Mouse (Mus musculus) cortical plate, adult 2 months (tissue): ENCODE data around the gene Nacc2. TPM values are rescaled to one million over a fixed set of nuclear protein-coding genes. Genes with fewer than 3 reads are reported as not detected.

Source experiments
- H3K27ac ChIP-seq: fragments of 200-500 bp; 2 replicates; pipeline ENCODE4 v1.5.1; 2012; ENCODE audit warnings: low read length, control low read depth, inconsistent platforms; ENCODE audit not compliant: insufficient read depth
- H3K4me1 ChIP-seq: fragments of 200-500 bp; 2 replicates; pipeline ENCODE4 v1.6.1; 2011; ENCODE audit warnings: low read length; ENCODE audit not compliant: control insufficient read depth, insufficient read depth
- H3K4me3 ChIP-seq: fragments of 200-500 bp; 2 replicates; pipeline ENCODE4 v1.5.1; 2011; ENCODE audit warnings: mild to moderate bottlenecking, low read length, control low read depth; ENCODE audit not compliant: insufficient read depth
- CTCF ChIP-seq: fragments of 200-500 bp; IDR thresholded peaks from 2 replicates; pipeline ENCODE4 v1.5.1; 2011; ENCODE audit warnings: mild to moderate bottlenecking, control low read depth, low read length; ENCODE audit not compliant: insufficient read depth; ENCODE audit errors: extremely low read depth
- POLR2A ChIP-seq: fragments of 200-500 bp; IDR thresholded peaks from 2 replicates; pipeline ENCODE4 v1.6.1; 2011; ENCODE audit warnings: mild to moderate bottlenecking, low read length, control low read depth; ENCODE audit not compliant: insufficient read depth; ENCODE audit errors: extremely low read depth
- polyA plus RNA-seq: library from polyadenylated mRNA; depleted of rRNA; stranded (reverse); fragments of >200 nt; gene quantifications from 2 replicates; pipeline ENCODE4 v1.2.3, GENCODE M21; 2012; rRNA removed

Nacc2 gene
- polyA plus RNA-seq, 1 experiment: 53.6 TPM

GRCm38 (mm10) chr2:26013674-26014073 lies 109.3 kb downstream of the Nacc2 start:
- H3K27ac ChIP-seq: no peak overlapping the region
- TF ChIP-seq POLR2A (no peak), CTCF (no peak)

GRCm38 (mm10) chr2:26011420-26011819 lies 111.6 kb downstream of the Nacc2 start:
- Histone ChIP-seq H3K27ac (no peak overlapping the region), H3K4me3 (no peak overlapping the region), H3K4me1 (no peaks in the 10 kb centered on the region)
- TF ChIP-seq POLR2A (no peak), CTCF (no peak)

More at GRCm38 (mm10) chr2:26013674-26014073, 109.3 kb downstream of the Nacc2 start:
- Histone ChIP-seq H3K4me1 (0 out of 2 replicates have a peak, but pooled peaks cover 1% of the 10 kb centered on the region), H3K4me3 (no peak overlapping the region)

Other genes with a start within 250 kb of the Nacc2 start
- gene Camsap1, start 139.9 kb downstream of the Nacc2 start, polyA plus RNA-seq: 31.6 and 32.4 TPM in 2 replicates
- 70.3 and 76.6 TPM in 2 replicates for gene Ubac1, start 101.5 kb downstream of the Nacc2 start, polyA plus RNA-seq
- gene Lhx3, start 85.1 kb upstream of the Nacc2 start, polyA plus RNA-seq: 0.06 TPM in 1 of 2 replicates, not detected in the other
- gene Qsox2, start 114.3 kb upstream of the Nacc2 start, polyA plus RNA-seq: 22.0 TPM in 2 replicates
- 0.85 and 2.2 TPM in 2 replicates for gene Ccdc187, start 171.3 kb upstream of the Nacc2 start, polyA plus RNA-seq
- gene Gpsm1, start 192.3 kb upstream of the Nacc2 start, polyA plus RNA-seq: 45.3 and 49.2 TPM in 2 replicates
- 37.9 and 38.0 TPM in 2 replicates for gene Dnlz, start 228.9 kb upstream of the Nacc2 start, polyA plus RNA-seq
- 5.2 and 5.3 TPM in 2 replicates for gene Card9, start 237.7 kb upstream of the Nacc2 start, polyA plus RNA-seq